Mouse (Mus musculus) activated CD4-positive, CD25-positive, alpha-beta regulatory T cell (primary cell): ENCODE results near the gene Ube2s. TPM values are rescaled to one million over a fixed set of nuclear protein-coding genes. Genes with fewer than 3 reads are reported as not detected.

Experiments
- polyA plus RNA-seq, 2 experiments: library from polyadenylated mRNA; unstranded; fragments of 100-300 nt; shearing (Covaris generic); gene quantifications; one replicate each; pipeline ENCODE4 v1.2.1; 2017

Ube2s gene
- 100 to 1,000 TPM; 126 to 185 TPM for polyA plus RNA-seq

GRCm38 (mm10) chr7:4812303-4813104 lies at the start of gene Ube2s:
Gene Ube2s (minus strand): TSS chr7:4812590.

DNA sequence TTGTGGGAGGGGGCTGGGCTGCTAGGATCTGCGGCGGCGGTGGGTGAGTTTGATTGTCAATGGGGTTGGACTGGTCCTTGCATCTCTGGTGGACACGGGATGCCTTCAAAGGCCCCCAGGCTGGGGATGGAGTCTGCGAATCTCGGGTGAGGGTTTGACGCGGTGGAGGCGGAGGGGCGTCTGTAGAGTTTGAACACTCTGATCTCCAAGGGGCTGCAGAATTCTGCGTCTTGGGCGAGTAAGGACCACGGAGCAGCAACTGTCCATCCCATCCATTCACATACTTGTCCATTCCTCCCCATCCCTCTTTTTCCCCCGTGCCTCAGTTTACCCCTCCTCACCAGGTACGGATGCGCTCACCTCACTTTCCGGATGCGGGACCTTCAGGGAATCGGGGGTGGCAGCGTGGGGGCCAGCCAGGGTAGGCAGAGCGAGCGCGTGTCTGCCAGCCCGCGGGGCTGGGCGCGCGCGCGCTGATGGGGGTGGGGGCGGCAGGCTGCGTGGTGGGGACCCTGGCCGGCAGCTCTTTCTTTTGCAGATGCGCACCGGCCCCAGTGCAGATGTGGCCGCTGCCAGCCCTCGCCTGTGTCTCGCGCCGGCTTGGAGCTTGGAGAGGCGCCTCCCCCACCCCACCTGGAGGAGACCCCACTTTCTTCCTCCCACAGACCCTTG lies 32.0 kb upstream of the Ube2s start, which contains the start of gene Shisa7:
TSS of gene Shisa7 (minus strand) at position 452 of the 672 bp plus-strand sequence.

GRCm38 (mm10) chr7:4792278-4793212 lies 19.8 kb downstream of the Ube2s start, which contains the start of gene Rpl28:
Gene Rpl28 (plus strand): TSS chr7:4792874.

GRCm38 (mm10) chr7:4789436-4789935 lies 22.9 kb downstream of the Ube2s start, which contains the start of gene Tmem238:
Gene Tmem238 (minus strand): TSS chr7:4789656.

GRCm38 (mm10) chr7:4782759-4783158 lies 29.6 kb downstream of the Ube2s start, which contains the start of the genes Il11 and Tmem190:
Gene Il11 (minus strand): TSS chr7:4782859.
Gene Tmem190 (plus strand): TSS chr7:4782937.

GRCm38 (mm10) chr7:4771202-4771601 lies 41.2 kb downstream of the Ube2s start, which contains the start of gene Fam71e2:
Gene Fam71e2 (minus strand): TSS chr7:4771302.

GRCm38 (mm10) chr7:4752821-4753570 lies 59.4 kb downstream of the Ube2s start, which contains the start of gene Cox6b2:
Gene Cox6b2 (minus strand): TSS chr7:4753094.

Other genes with a start within 250 kb of the Ube2s start
- gene Ptprh, start 208.5 kb downstream of the Ube2s start, polyA plus RNA-seq, result not detected
- gene Tmem86b, start 181.2 kb downstream of the Ube2s start, polyA plus RNA-seq, result 10 to 100 TPM; 11.0 to 15.2 TPM
- gene Ppp6r1, start 153.6 kb downstream of the Ube2s start, polyA plus RNA-seq, result 100 to 1,000 TPM; 185 to 259 TPM
- gene Hspbp1, start 127.5 kb downstream of the Ube2s start, polyA plus RNA-seq, result 10 to 100 TPM; 53.0 to 59.9 TPM
- gene Brsk1, start 122.0 kb downstream of the Ube2s start, polyA plus RNA-seq, result under 1 TPM in 1 of 2 experiments, not detected in 1; 0.61 TPM
- gene Tmem150b, start 87.3 kb downstream of the Ube2s start, polyA plus RNA-seq, result under 1 TPM in 1 of 2 experiments, not detected in 1; 0.25 TPM
- 10 to 100 TPM; 26.0 to 45.1 TPM for gene Kmt5c, start 72.5 kb downstream of the Ube2s start, polyA plus RNA-seq
- 1 to 10 TPM; 3.0 to 9.5 TPM for gene Cox6b2, start 59.5 kb downstream of the Ube2s start, polyA plus RNA-seq
- gene Fam71e2, start 41.3 kb downstream of the Ube2s start, polyA plus RNA-seq, result not detected
- gene Il11, start 29.7 kb downstream of the Ube2s start, polyA plus RNA-seq, result under 1 TPM; 0.16 to 0.20 TPM
- not detected for gene Tmem190, start 29.7 kb downstream of the Ube2s start, polyA plus RNA-seq
- 1 to 10 TPM; 5.5 to 8.8 TPM for gene Tmem238, start 22.9 kb downstream of the Ube2s start, polyA plus RNA-seq
- 100 to 1,000 TPM; 316 to 505 TPM for gene Rpl28, start 19.7 kb downstream of the Ube2s start, polyA plus RNA-seq
- not detected for gene Shisa7, start 32.1 kb upstream of the Ube2s start, polyA plus RNA-seq
- 10 to 100 TPM; 46.9 to 52.2 TPM for gene Isoc2b, start 57.7 kb upstream of the Ube2s start, polyA plus RNA-seq
- gene Isoc2a, start 64.6 kb upstream of the Ube2s start, polyA plus RNA-seq, result under 1 TPM; 0.37 to 0.84 TPM
- under 1 TPM in 1 of 2 experiments, not detected in 1; 0.32 TPM for gene Gm36210, start 93.9 kb upstream of the Ube2s start, polyA plus RNA-seq
- 1 to 10 TPM; 2.2 to 3.1 TPM for gene Zfp628, start 102.6 kb upstream of the Ube2s start, polyA plus RNA-seq
- gene Nat14, start 109.4 kb upstream of the Ube2s start, polyA plus RNA-seq, result under 1 TPM; 0.49 to 0.79 TPM
- not detected for gene Ssc5d, start 113.2 kb upstream of the Ube2s start, polyA plus RNA-seq
- gene Sbk2, start 151.8 kb upstream of the Ube2s start, polyA plus RNA-seq, result not detected
- gene Sbk3, start 158.6 kb upstream of the Ube2s start, polyA plus RNA-seq, result under 1 TPM in 1 of 2 experiments, not detected in 1; 0.05 TPM
- gene Zfp579, start 183.6 kb upstream of the Ube2s start, polyA plus RNA-seq, result 10 to 100 TPM; 17.7 to 19.5 TPM
- gene Zfp524, start 201.8 kb upstream of the Ube2s start, polyA plus RNA-seq, result 10 to 100 TPM; 31.1 to 33.7 TPM
- gene Fiz1, start 202.1 kb upstream of the Ube2s start, polyA plus RNA-seq, result 10 to 100 TPM; 33.4 to 36.2 TPM
- 10 to 100 TPM in 1 of 2 experiments, 1 to 10 TPM in 1; 6.4 to 29.3 TPM for gene Gm44973, start 202.9 kb upstream of the Ube2s start, polyA plus RNA-seq
- 10 to 100 TPM; 10.4 to 11.4 TPM for gene Zfp865, start 207.8 kb upstream of the Ube2s start, polyA plus RNA-seq
- gene Ccdc106, start 208.0 kb upstream of the Ube2s start, polyA plus RNA-seq, result under 1 TPM; 0.18 to 0.86 TPM
- gene 4632433K11Rik, start 221.5 kb upstream of the Ube2s start, polyA plus RNA-seq, result not detected
- gene Zfp784, start 225.9 kb upstream of the Ube2s start, polyA plus RNA-seq, result 1 to 10 TPM; 3.4 to 4.9 TPM
- gene Zfp580, start 238.9 kb upstream of the Ube2s start, polyA plus RNA-seq, result 10 to 100 TPM in 1 of 2 experiments, 1 to 10 TPM in 1; 8.3 to 15.8 TPM
- 10 to 100 TPM; 87.8 to 91.8 TPM for gene U2af2, start 249.6 kb upstream of the Ube2s start, polyA plus RNA-seq